Mouse (Mus musculus): ENCODE results near the gene Upf1.

GRCm38 (mm10) chr8:70332070-70332877 is 20.8 kb downstream of the Upf1 start:
- TF ChIP-seq POLR2A (IDR thresholded peaks at IDR 0.05; ENCODE audit: borderline replicate concordance, control insufficient read depth, low read depth, low read length) (no peak), CTCF (IDR thresholded peaks at IDR 0.05; ENCODE audit: control insufficient read depth, insufficient read depth, low read length) (no peak)
